Mouse (Mus musculus) E14TG2a.4 (cell line): ENCODE measurements around the gene Gsta2.

Experiments used
- CTCF ChIP-seq: conservative IDR thresholded peaks from 2 replicates; pipeline ENCODE4 v1.5.1; 2014; ENCODE audit warnings: low read length
- NANOG ChIP-seq: IDR thresholded peaks from 2 replicates; pipeline ENCODE4 v1.6.1; 2014; ENCODE audit warnings: borderline replicate concordance, low read length, mixed read lengths
- POU5F1 ChIP-seq: IDR thresholded peaks from 2 replicates; pipeline ENCODE4 v1.6.1; 2014; ENCODE audit warnings: low read length, borderline replicate concordance

GRCm38 (mm10) chr9:78298232-78298631, 57.4 kb downstream of the Gsta2 start:
- TF ChIP-seq CTCF (no peak), NANOG (no peak), POU5F1 (no peak)
